Mouse (Mus musculus) liver, embryonic 14.5 days (tissue): ENCODE data around the gene Hsdl2. TPM values are rescaled to one million over a fixed set of nuclear protein-coding genes. Genes with fewer than 3 reads are reported as not detected.

ENCODE experiments used
- ATAC-seq: fragments of 200-750 bp; cut with Nextera tagmentation; 2 replicates; pipeline ENCODE4 v1.8.0; 2017; ENCODE audit warnings: moderate number of reproducible peaks, mild to moderate bottlenecking, moderate library complexity; ENCODE audit not compliant: insufficient read depth
- DNase-seq, 3 experiments: peaks; one replicate each; pipeline ENCODE4 v3.0.0-alpha.2; 2012 to 2013; ENCODE audit warnings: low read depth in 3 of 3, low spot score in 3 of 3
- H3K27ac ChIP-seq: fragments of 300-500 bp; sonication (generic); 2 replicates; pipeline ENCODE4 v1.5.1; 2014; ENCODE audit warnings: moderate library complexity, mild to moderate bottlenecking, control low read depth, inconsistent platforms
- H3K27me3 ChIP-seq: fragments of 300-500 bp; sonication (generic); 2 replicates; pipeline ENCODE4 v1.6.1; 2014; ENCODE audit warnings: mild to moderate bottlenecking, low read length, moderate library complexity; ENCODE audit not compliant: control insufficient read depth, insufficient read depth
- H3K36me3 ChIP-seq: fragments of 300-500 bp; sonication (generic); replicated peaks from 2 replicates; pipeline ENCODE4 v1.6.1; 2014; ENCODE audit warnings: low read depth; ENCODE audit not compliant: control insufficient read depth, insufficient read depth
- H3K4me1 ChIP-seq, 2 experiments: fragments of 200-500 bp in 1 of 2; fragments of 300-500 bp in 1 of 2; sonication (generic) in 1 of 2; replicated peaks; 2 replicates each; pipeline ENCODE4 v1.6.1; 2012 to 2014; ENCODE audit warnings: antibody characterized with exemption in 1 of 2, inconsistent platforms in 1 of 2, low read length in 1 of 2; ENCODE audit not compliant: control insufficient read depth in 2 of 2, insufficient read depth in 2 of 2
- H3K4me2 ChIP-seq: fragments of 300-500 bp; sonication (generic); 2 replicates; pipeline ENCODE4 v1.6.1; 2014; ENCODE audit warnings: low read depth, mild to moderate bottlenecking, control low read depth, moderate library complexity
- H3K4me3 ChIP-seq, 2 experiments: fragments of 200-500 bp in 1 of 2; fragments of 300-500 bp in 1 of 2; sonication (generic) in 1 of 2; 2 replicates each; pipeline ENCODE4 v1.5.1; 2012 to 2014; ENCODE audit warnings: low read depth in 2 of 2, low read length in 2 of 2, mild to moderate bottlenecking in 2 of 2, control low read depth in 1 of 2, inconsistent platforms in 1 of 2, moderate library complexity in 1 of 2; ENCODE audit not compliant: insufficient read depth in 1 of 2
- H3K9ac ChIP-seq: fragments of 300-500 bp; sonication (generic); replicated peaks from 2 replicates; pipeline ENCODE4 v1.6.1; 2014; ENCODE audit warnings: mild to moderate bottlenecking, control low read depth, moderate library complexity
- H3K9me3 ChIP-seq: fragments of 300-500 bp; sonication (generic); 2 replicates; pipeline ENCODE4 v1.6.1; 2016; ENCODE audit warnings: low read length, mixed read lengths; ENCODE audit not compliant: control insufficient read depth
- CTCF ChIP-seq: IDR thresholded peaks from 2 replicates; pipeline ENCODE4 v1.5.1; 2016; ENCODE audit warnings: antibody characterized with exemption, low read depth, control low read depth
- EP300 ChIP-seq: IDR thresholded peaks from 2 replicates; pipeline ENCODE4 v1.6.1; 2016; ENCODE audit warnings: antibody characterized with exemption, low read depth
- WGBS: fragments of 180-500 bp; shearing (Covaris S2); extraction: QIAGEN DNeasy Blood & Tissue Kit; methylation state at CpG from one replicate; pipeline ENCODE4 v1.1.7; 2014; ENCODE audit not compliant: insufficient replicate concordance; 5-methylcytosine and 5-hydroxymethylcytosine counted together
- polyA plus RNA-seq, 2 experiments: library from polyadenylated mRNA; depleted of rRNA in 1 of 2; stranded (reverse) in 1 of 2; unstranded in 1 of 2; fragments of >200 nt; fragmentation: Nextera tagmentation in 1 of 2; extraction: Ambion mirVana in 1 of 2; gene quantifications; 2 replicates each; pipeline versions ENCODE4 v1.2.1 to v1.2.3; 2012 to 2014

Gene Hsdl2
- polyA plus RNA-seq, 2 experiments = 10.4 to 16.3 TPM

GRCm38 (mm10) chr4:59604892-59605291 is 23.5 kb downstream of the Hsdl2 start:
- Histone ChIP-seq H3K27me3 (no peaks in the 10 kb centered on the region), H3K4me3 (no peak overlapping the region), H3K4me1 (peaks cover 4% of the 10 kb centered on the region in 2 experiments; a peak in 2 of 4 replicates), H3K36me3 (no peaks in the 10 kb centered on the region), H3K27ac (no peak overlapping the region), H3K9me3 (no peaks in the 10 kb centered on the region), H3K4me2 (no peak overlapping the region), H3K9ac (no peak overlapping the region)
- 36% methylated on average over 3 of the region's 3 CpGs for WGBS
- DNase-seq (no peak), ATAC-seq (no peak)
- TF ChIP-seq EP300 = no peak
- TF ChIP-seq CTCF = no peak

GRCm38 (mm10) chr4:59605501-59605900 is 24.1 kb downstream of the Hsdl2 start:
- no peak overlapping the region for H3K4me2 ChIP-seq
- peaks cover 4% of the 10 kb centered on the region in 2 experiments; a peak in 2 of 4 replicates for H3K4me1 ChIP-seq
- ATAC-seq (no peak), DNase-seq (no peak)
- no peaks in the 10 kb centered on the region for H3K27me3 ChIP-seq
- no peak overlapping the region for H3K4me3 ChIP-seq
- no peaks in the 10 kb centered on the region for H3K9me3 ChIP-seq
- no peak overlapping the region for H3K27ac ChIP-seq
- H3K9ac ChIP-seq = no peak overlapping the region
- no peak for TF ChIP-seq EP300
- no peak for TF ChIP-seq CTCF
- 96% methylated on average over 3 of the region's 3 CpGs for whole genome bisulfite sequencing
- H3K36me3 ChIP-seq = no peaks in the 10 kb centered on the region

- Histone ChIP-seq H3K27me3 (no peaks in the 10 kb centered on the region), H3K4me1 (peaks cover 2 to 4% of the 10 kb centered on the region in 2 experiments; a peak in 1 of 4 replicates), H3K4me2 (no peak overlapping the region), H3K9ac (no peak overlapping the region), H3K4me3 (no peak overlapping the region), H3K27ac (no peak overlapping the region), H3K9me3 (no peaks in the 10 kb centered on the region), H3K36me3 (no peaks in the 10 kb centered on the region)
- TF ChIP-seq EP300 = no peak
- TF ChIP-seq CTCF = no peak
- ATAC-seq (no peak), DNase-seq (no peak)
- 26% methylated on average over 3 of the region's 3 CpGs for WGBS
These were observed 29.0 kb downstream of the Hsdl2 start for GRCm38 (mm10) chr4:59610411-59610810.

- Histone ChIP-seq H3K36me3 (no peaks in the 10 kb centered on the region), H3K27ac (no peak overlapping the region), H3K27me3 (no peaks in the 10 kb centered on the region), H3K4me2 (no peak overlapping the region), H3K9ac (no peak overlapping the region), H3K4me1 (no peaks in the 10 kb centered on the region), H3K4me3 (no peak overlapping the region), H3K9me3 (no peaks in the 10 kb centered on the region)
- TF ChIP-seq EP300 (no peak), CTCF (peak; percentile 51; the same call in 1 of the 2 replicates)
- DNase-seq = peak in 1 of 3 experiments; percentile 52
- WGBS = 2% methylated on average over 1 of the region's 1 CpGs
- ATAC-seq = no peak
These were observed 33.6 kb downstream of the Hsdl2 start for GRCm38 (mm10) chr4:59614986-59615385.

GRCm38 (mm10) chr4:59619611-59620245 is 38.4 kb downstream of the Hsdl2 start:
- Histone ChIP-seq H3K4me2 (no peak overlapping the region), H3K4me1 (no peaks in the 10 kb centered on the region), H3K4me3 (no peak overlapping the region), H3K27me3 (no peaks in the 10 kb centered on the region), H3K9me3 (no peaks in the 10 kb centered on the region), H3K36me3 (no peaks in the 10 kb centered on the region), H3K9ac (no peak overlapping the region), H3K27ac (no peak overlapping the region)
- no peak for DNase-seq
- TF ChIP-seq EP300 (no peak), CTCF (no peak)
- WGBS = 74% methylated on average over 5 of the region's 5 CpGs
- ATAC-seq = no peak
